Mouse (Mus musculus) brain, adult 2 months (tissue): ENCODE measurements at regions not wholly inside any gene's neighbourhood (a gene's known extent, or its start where the extent isn't known, plus 50 kb on each side); places are given as distances from the start of the nearest gene placed in this dataset.

Experiments used
- DNase-seq: peaks from one replicate; pipeline ENCODE4 v3.0.0; 2011; ENCODE audit warnings: low read depth, low spot score

GRCm38 (mm10) chr5:11983452-11983851 lies 65.6 kb downstream of the 4933402N22Rik start:
- no peak for DNase-seq

GRCm38 (mm10) chr5:11989140-11989539 lies 71.3 kb downstream of the 4933402N22Rik start:
- DNase-seq, result no peak

GRCm38 (mm10) chr5:12000777-12001176 lies 82.9 kb downstream of the 4933402N22Rik start:
- no peak for DNase-seq

GRCm38 (mm10) chr5:12006473-12006872 lies 88.6 kb downstream of the 4933402N22Rik start:
- no peak for DNase-seq

GRCm38 (mm10) chr5:12016332-12016731 lies 98.5 kb downstream of the 4933402N22Rik start:
- DNase-seq, result no peak

GRCm38 (mm10) chr5:12020489-12020888 lies 102.6 kb downstream of the 4933402N22Rik start:
- no peak for DNase-seq

- DNase-seq, result no peak
Measured at GRCm38 (mm10) chr5:12024705-12025383, 107.0 kb downstream of the 4933402N22Rik start.

GRCm38 (mm10) chr5:12030002-12030401 lies 112.2 kb downstream of the 4933402N22Rik start:
- peak; percentile 71 for DNase-seq

GRCm38 (mm10) chr5:12049806-12050205 lies 132.0 kb downstream of the 4933402N22Rik start:
- DNase-seq, result no peak

- no peak for DNase-seq
Measured at GRCm38 (mm10) chr5:12080191-12080590, 162.3 kb downstream of the 4933402N22Rik start.

GRCm38 (mm10) chr5:12093680-12094079 lies 175.8 kb downstream of the 4933402N22Rik start:
- DNase-seq, result no peak

GRCm38 (mm10) chr5:12116587-12117354 lies 198.9 kb downstream of the 4933402N22Rik start:
- no peak for DNase-seq

- no peak for DNase-seq
Measured at GRCm38 (mm10) chr5:12124935-12125334, 207.1 kb downstream of the 4933402N22Rik start.

GRCm38 (mm10) chr5:12127484-12128265 lies 209.8 kb downstream of the 4933402N22Rik start:
- DNase-seq, result no peak

GRCm38 (mm10) chr5:12138961-12139360 lies 221.1 kb downstream of the 4933402N22Rik start:
- no peak for DNase-seq

- no peak for DNase-seq
Measured at GRCm38 (mm10) chr5:12153295-12153694, 229.9 kb upstream of the Sema3d start.

GRCm38 (mm10) chr5:12154551-12155091 lies 228.6 kb upstream of the Sema3d start:
- no peak for DNase-seq

- peak; percentile 32 for DNase-seq
Measured at GRCm38 (mm10) chr5:12191681-12192080, 191.5 kb upstream of the Sema3d start.

GRCm38 (mm10) chr5:12207452-12207851 lies 175.7 kb upstream of the Sema3d start:
- DNase-seq, result no peak

GRCm38 (mm10) chr5:12209631-12210030 lies 173.6 kb upstream of the Sema3d start:
- DNase-seq, result no peak

- DNase-seq, result no peak
Measured at GRCm38 (mm10) chr5:12213448-12213847, 169.7 kb upstream of the Sema3d start.
